Mouse (Mus musculus): ENCODE results near the gene Syce1l. TPM values are rescaled to one million over a fixed set of nuclear protein-coding genes. Genes with fewer than 3 reads are reported as not detected.
A peak's percentile ranks its signal among the peaks of the same experiment; 100 is the strongest.

Gene Syce1l
- not detected for total RNA-seq (2021)
- long read RNA-seq, experiment 1: 0 reads
- long read RNA-seq, experiment 2: 0 reads

GRCm38 (mm10) chr8:113642926-113643325, at the start of gene Syce1l:
Gene Syce1l (plus strand): TSS chr8:113643213.
- Histone ChIP-seq H3K27ac (no peak within 1 kb of the TSS), H3K4me3 (no peak within 1 kb of the TSS)
- no peak for TF ChIP-seq CTCF (IDR thresholded peaks at IDR 0.05)
- DNase-seq: no peak
- intact Hi-C loops (cut with DNase I): loop anchor here (5.0 kb wide), 1 partner anchor 1601 kb away; no protein-coding TSS in a partner anchor

GRCm38 (mm10) chr8:113598401-113598800, 44.6 kb upstream of the Syce1l start:
- intact Hi-C loops (cut with DNase I): no loop called here

GRCm38 (mm10) chr8:113632634-113633033, 10.4 kb upstream of the Syce1l start:
- intact Hi-C loops (cut with DNase I): no loop called here
- peak; percentile 69 for TF ChIP-seq CTCF (IDR thresholded peaks at IDR 0.05)
- no peak for DNase-seq

More at GRCm38 (mm10) chr8:113598401-113598800, 44.6 kb upstream of the Syce1l start:
- no peak for DNase-seq
- Histone ChIP-seq H3K4me3 (no peak overlapping the region), H3K27ac (no peak overlapping the region)
- TF ChIP-seq CTCF (IDR thresholded peaks at IDR 0.05): no peak

GRCm38 (mm10) chr8:113634161-113634560, 8.9 kb upstream of the Syce1l start:
- DNase-seq: no peak
- Histone ChIP-seq H3K4me3 (peak overlapping the region; percentile 91), H3K27ac (peak overlapping the region; percentile 97)
- intact Hi-C loops (cut with DNase I): no loop called here
- TF ChIP-seq CTCF (IDR thresholded peaks at IDR 0.05): no peak

More at GRCm38 (mm10) chr8:113632634-113633033, 10.4 kb upstream of the Syce1l start:
- no peak overlapping the region for H3K27ac ChIP-seq
- H3K4me3 ChIP-seq: no peak overlapping the region

GRCm38 (mm10) chr8:113634670-113635591, 8.1 kb upstream of the Syce1l start, which contains the start of gene Mon1b:
Gene Mon1b (plus strand): TSS chr8:113635587.
- no peak for TF ChIP-seq CTCF (IDR thresholded peaks at IDR 0.05)
- peak within 1 kb of the TSS; percentile 91 for H3K4me3 ChIP-seq
- intact Hi-C loops (cut with DNase I): no loop called here
- DNase-seq: peak; percentile 96
- H3K27ac ChIP-seq: peak within 1 kb of the TSS; percentile 97

DNA sequence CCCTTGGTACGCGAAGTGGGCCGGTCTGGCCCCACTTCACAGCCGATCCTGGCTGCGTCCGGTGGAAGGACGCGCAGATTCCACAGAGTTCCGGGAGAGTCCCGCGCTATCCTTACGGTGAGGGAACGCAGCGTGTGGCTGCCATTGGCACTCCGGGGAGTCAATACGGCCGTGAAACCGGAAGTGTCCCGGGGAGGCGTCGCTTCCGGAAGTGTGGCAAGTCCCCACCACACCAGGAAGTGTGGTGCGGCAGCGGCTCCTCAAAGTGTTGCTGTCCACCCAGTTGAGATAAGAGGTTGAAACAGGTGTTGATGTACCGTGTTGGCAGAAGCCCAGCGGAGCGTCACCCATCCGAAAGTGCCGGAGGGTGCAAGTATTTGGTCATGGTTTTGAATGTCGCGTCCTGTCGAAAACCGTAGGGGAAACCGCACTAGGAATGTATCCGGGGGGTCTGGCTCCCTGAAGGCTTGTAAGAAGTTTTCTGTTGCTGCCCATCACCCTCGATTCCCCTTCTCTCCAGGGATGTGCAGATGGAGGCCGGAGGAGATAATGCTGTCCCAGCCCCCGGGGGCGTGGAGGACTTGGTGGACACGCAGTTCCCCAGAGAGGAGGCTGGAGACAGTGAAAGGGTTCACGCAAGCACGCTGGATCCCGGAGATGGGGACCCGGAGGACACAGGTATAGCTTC, 7.3 kb upstream of the Syce1l start:
- H3K27ac ChIP-seq: peak overlapping the region; percentile 97
- no peak for TF ChIP-seq CTCF (IDR thresholded peaks at IDR 0.05)
- peak overlapping the region; percentile 91 for H3K4me3 ChIP-seq
- intact Hi-C loops (cut with DNase I): no loop called here
- peak; percentile 93 for DNase-seq

DNA sequence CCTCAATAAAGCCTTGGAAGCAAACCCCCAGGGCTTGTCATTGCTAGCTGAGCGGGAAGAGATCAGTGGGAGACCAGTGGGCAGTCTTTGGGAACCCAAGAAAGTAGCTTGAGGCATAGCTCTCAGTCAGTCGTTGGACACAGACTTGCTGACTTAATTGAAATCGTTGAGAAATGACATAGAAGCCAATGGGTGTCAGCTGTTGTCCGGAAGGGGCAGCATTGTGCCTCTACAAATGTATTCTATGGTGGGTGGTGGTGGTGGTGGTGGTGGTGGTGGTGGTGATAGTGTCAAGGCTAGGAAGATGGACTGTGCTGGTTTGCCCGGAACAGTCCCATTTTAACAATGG, 6.8 kb upstream of the Syce1l start:
- H3K27ac ChIP-seq: peak overlapping the region; percentile 97
- no peak for DNase-seq
- intact Hi-C loops (cut with DNase I): no loop called here

DNA sequence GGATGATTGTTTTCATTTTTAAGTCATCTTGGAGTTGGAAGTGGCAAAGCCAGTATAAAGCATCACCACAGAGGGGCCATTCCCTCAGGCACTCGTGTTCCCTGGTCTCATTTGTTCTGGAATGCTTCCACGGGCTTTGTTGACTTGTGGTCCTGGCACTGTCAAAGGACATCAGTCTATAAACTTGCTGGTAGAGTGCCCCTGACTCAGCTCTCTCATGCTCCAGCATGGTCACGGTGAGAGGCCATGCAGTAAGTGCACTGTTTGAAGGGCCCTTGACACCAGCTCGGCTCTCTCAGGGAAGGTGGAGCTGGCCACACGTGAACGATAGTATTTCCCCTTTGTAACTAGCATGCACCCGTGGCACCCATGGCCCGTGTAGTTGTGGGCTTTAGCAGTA, 2.7 kb upstream of the Syce1l start:
- no peak overlapping the region for H3K27ac ChIP-seq
- intact Hi-C loops (cut with DNase I): loop anchor here (5.0 kb wide), 1 partner anchor 1598 kb away; no protein-coding TSS in a partner anchor
- no peak for TF ChIP-seq CTCF (IDR thresholded peaks at IDR 0.05)
- no peak overlapping the region for H3K4me3 ChIP-seq
- no peak for DNase-seq

More for the DNA sequence above, 6.8 kb upstream of the Syce1l start:
- TF ChIP-seq CTCF (IDR thresholded peaks at IDR 0.05): no peak
- peak overlapping the region; percentile 91 for H3K4me3 ChIP-seq

DNA sequence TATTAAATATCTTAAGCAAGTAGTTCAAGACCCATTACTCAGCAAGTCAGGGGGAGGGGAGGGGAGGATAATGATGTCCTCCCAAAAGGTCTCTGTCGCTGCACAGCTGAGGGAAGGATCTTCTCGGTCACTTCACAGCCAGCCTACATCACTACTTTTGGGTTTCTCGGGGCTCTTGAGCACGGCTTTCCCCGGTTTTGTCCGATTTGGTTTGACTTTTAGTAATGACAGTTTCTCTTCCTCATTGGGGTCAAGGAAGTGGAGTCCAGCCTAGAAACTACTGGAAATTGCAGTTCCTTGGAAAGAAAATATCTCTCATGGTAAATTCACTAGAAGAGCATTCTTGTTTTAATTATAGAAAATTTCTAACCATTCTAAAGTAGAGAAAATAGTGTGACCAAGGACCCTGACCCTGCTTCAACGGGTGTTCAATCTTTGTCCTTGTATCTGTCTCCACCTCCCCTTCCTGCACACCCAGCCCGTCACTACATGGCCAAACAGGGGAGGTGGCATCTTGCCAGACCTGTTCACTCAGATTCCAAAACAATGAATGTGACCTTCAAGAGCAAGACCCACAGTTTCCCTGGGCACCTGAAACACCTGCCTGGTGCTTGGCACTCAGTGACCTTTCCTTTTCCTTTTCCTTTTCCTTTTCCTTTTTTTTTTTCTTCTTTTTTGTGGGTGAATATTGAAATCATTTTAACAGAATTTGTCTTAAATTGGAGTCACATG, 632 bp downstream of the Syce1l start:
- no peak for TF ChIP-seq CTCF (IDR thresholded peaks at IDR 0.05)
- DNase-seq: no peak
- Histone ChIP-seq H3K27ac (no peak overlapping the region), H3K4me3 (no peak overlapping the region)
- intact Hi-C loops (cut with DNase I): loop anchor here (5.0 kb wide), 1 partner anchor 1601 kb away; no protein-coding TSS in a partner anchor

- no peak for TF ChIP-seq CTCF (IDR thresholded peaks at IDR 0.05)
- Histone ChIP-seq H3K27ac (no peak overlapping the region), H3K4me3 (no peak overlapping the region)
- DNase-seq: no peak
- intact Hi-C loops (cut with DNase I): no loop called here
These were observed 2.2 kb downstream of the Syce1l start for GRCm38 (mm10) chr8:113645220-113645619.

DNA sequence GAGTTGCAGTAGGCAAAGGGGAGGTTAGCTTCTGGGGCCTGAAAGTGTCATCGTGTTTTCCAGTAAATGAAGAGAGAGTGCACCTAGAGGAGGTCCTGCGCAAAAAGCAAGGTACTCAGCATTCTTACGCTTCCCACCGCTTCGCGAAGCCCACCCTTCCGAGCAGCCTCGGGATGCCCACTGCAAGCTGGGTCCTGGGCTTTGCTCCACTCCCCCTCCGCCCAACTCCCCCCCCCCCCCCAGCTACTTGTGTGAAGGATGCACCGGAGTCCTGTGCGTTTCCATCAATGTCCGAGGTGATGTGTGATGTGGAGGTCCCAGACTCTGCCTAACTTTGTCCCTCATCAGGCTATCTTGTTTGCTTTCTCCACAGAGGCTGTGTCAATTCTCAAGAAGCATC, 9.4 kb downstream of the Syce1l start:
- DNase-seq: no peak
- Histone ChIP-seq H3K27ac (no peak overlapping the region), H3K4me3 (no peak overlapping the region)
- intact Hi-C loops (cut with DNase I): no loop called here
- TF ChIP-seq CTCF (IDR thresholded peaks at IDR 0.05): no peak

- TF ChIP-seq CTCF (IDR thresholded peaks at IDR 0.05): no peak
- DNase-seq: no peak
- no peak overlapping the region for H3K27ac ChIP-seq
- H3K4me3 ChIP-seq: no peak overlapping the region
- intact Hi-C loops (cut with DNase I): no loop called here
These were observed 10.1 kb downstream of the Syce1l start for GRCm38 (mm10) chr8:113653151-113653550.
